Mouse (Mus musculus) left cerebral cortex, adult 11 months (tissue): ENCODE results near the gene Mef2d.

ENCODE experiments used
- DNase-seq: peaks from one replicate; pipeline ENCODE4 v3.0.0; 2022; ENCODE audit warnings: low spot score

The Mef2d gene

GRCm38 (mm10) chr3:88208226-88208720, 66.1 kb downstream of the Mef2d start:
- DNase-seq, result no peak

DNA sequence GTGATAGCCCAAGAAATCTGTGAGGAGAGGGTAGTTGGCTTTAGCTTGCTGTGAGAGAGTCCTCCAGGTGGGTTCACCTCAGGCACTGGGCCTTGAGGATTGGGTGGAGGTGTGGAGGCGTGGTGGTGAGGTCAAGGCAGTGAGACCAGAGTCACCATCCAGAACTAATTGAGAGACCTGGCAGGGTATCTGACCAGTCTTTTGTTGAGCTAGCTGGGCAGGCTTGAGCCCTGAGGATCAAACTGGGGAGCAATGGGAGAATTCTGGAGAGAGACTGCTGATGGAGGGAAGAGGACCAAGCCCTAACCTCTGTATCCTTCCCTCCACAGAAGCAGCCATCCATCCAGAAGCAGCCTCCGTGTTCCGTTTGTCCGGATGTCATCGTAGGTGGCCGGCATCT, 67.1 kb downstream of the Mef2d start:
- no peak for DNase-seq

GRCm38 (mm10) chr3:88210121-88210520, 67.9 kb downstream of the Mef2d start:
- no peak for DNase-seq

GRCm38 (mm10) chr3:88210918-88211317, 68.7 kb downstream of the Mef2d start:
- DNase-seq, result no peak

GRCm38 (mm10) chr3:88212356-88212755, 70.2 kb downstream of the Mef2d start:
- DNase-seq, result no peak

DNA sequence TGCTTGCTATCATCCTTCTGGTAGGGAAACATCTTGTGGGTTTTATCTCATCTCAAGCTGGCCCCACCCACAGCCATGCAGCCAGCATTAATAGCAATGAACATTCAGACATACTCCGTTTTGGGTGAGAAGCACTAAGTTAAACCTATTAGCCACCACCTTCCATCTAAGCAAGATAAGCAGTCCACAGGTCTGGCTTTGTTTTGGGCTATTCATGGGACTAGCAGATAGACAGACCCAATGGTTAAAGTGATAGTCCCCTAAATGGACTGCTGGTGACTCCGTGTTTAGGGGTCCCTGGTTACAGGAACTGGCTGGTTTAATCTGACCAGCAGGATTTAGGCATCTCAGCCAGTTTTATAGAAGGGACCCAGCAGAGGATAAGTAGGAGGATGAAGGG, 70.8 kb downstream of the Mef2d start:
- DNase-seq, result no peak

DNA sequence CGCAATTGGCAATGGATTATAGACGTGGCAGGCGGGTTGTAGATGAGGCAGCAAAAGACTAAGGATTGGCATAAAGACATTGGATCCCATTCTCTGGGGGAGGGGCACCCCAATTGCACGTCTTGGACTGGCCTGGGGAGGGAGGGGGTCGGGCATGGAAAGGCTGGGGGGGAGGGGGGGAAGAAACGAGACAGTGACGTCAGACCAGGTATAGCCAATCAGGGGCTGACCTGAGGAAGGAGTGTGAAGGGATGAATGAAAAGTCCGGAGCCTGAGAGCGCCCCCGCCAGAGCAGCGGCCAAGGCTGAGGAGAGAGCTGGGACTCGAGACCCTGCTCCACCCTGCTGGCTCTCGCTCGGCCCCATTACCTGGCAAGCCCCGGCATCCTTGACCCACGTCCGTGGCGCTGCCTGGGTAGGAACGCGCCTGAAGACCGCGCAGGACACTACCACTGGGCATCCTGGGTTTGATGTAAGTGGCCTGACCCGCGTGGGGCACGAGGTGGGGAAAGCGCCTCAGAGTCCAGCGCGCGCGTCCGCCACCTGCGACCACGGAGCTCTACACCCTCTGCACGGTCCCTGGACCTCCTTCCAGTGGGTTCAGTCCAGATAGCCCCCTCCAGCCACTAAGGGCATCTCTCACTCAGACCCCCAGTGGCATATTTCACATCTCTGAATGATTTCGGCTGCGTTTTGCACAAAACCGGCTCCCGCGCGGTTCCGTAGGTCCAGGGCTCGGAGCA, 72.2 kb downstream of the Mef2d start:
- DNase-seq, result no peak

- DNase-seq, result no peak
Measured at GRCm38 (mm10) chr3:88214971-88215552, 72.9 kb downstream of the Mef2d start.

DNA sequence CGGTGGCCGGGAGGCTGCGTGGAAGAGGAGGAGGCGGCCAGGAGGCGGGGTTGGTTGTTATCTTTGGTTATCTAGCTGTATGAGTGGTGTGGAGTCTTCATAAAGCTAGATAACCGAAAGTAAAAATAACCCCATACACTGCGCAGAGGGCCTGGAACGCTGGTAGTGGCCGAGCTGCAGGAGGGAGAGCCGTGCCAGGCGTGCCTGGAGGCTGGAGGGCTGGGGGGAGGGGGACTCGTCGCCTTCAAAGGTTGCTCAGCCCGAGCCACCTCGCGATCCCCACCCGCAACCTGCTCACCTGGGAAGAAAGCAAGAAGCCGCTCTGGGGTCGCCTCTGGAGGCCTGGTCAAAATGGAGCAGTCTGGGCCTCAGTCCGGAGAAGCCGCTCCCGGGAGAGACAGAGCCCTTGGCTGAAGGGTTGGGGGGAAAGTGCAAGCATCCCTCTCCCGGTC, 73.4 kb downstream of the Mef2d start:
- DNase-seq, result no peak

DNA sequence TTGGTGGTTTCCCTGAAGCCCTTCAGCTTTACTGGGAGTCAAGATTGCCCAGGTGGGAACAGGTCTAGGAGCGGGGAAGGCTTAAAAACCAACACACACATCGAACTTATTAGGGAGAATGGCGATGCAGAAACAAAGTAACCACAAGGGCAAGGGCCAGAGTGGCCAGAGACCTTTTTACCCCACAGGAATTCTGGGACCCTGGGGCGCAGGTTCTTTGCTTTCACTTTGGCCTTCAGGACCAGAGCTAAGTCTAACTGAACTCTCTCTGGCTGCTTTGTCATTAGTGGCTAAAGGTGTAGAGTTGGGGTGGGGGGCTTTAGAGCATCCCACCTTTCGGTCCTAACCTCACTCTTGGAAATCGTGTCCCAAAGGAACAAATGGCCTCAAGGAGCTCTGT, 73.9 kb downstream of the Mef2d start:
- no peak for DNase-seq

GRCm38 (mm10) chr3:88216534-88217326, 74.6 kb downstream of the Mef2d start:
- no peak for DNase-seq

DNA sequence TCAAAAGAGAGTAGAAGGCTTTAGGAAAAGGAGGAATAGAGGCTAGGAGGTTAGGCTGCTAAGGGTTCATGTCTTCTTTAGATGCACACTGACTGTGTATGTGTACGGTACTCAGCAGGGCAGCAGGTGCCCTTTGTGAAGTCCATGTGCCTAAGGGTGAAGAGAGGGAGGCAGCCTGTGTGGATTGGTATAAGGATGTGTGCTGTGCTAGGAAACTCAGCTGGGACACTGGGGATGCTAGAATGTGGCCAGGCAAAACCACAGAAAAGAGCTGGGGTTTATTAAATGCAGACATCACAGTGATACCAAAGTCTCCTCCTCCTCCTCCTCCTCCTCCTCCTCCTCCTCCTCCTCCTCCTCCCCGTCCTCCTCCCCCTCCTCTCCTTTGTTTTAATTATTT, 75.5 kb downstream of the Mef2d start:
- no peak for DNase-seq

- DNase-seq, result no peak
Measured at GRCm38 (mm10) chr3:88219940-88220339, 77.8 kb downstream of the Mef2d start.

- no peak for DNase-seq
Measured at GRCm38 (mm10) chr3:88220842-88221241, 78.7 kb downstream of the Mef2d start.
